Mouse (Mus musculus) stomach, postnatal 0 days (tissue): ENCODE results near the gene Cacna1a.

Source experiments
- CTCF ChIP-seq: IDR thresholded peaks from 2 replicates; pipeline ENCODE4 v1.5.1; 2016; ENCODE audit warnings: antibody characterized with exemption, low read depth, mild to moderate bottlenecking, moderate library complexity
- EP300 ChIP-seq: optimal IDR thresholded peaks from 2 replicates; pipeline ENCODE3; 2016; ENCODE audit warnings: antibody characterized with exemption

DNA sequence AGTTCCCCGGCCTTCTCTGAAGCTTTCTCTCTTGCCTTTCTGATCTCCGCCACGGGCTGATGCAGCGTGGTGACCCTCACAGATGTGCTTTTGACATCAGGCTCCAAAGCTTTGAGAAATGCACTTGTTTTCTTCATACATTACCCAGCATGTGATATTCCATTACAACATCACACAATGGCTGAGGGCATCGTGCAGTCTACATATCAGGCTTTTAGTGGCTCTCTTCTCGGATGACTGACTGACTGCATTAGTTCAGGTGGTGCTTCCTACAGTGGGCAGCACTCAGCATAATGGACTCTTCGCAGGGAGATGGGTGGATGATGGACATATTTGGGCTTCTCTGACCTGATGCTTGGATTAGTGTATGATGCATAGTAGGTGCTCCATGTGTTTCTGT lies 37.8 kb downstream of the Cacna1a start:
- no peak for TF ChIP-seq CTCF
- no peak for TF ChIP-seq EP300
